Mouse (Mus musculus) liver, embryonic 11.5 days (tissue): ENCODE measurements around the gene Atp6v1a. TPM values are rescaled to one million over a fixed set of nuclear protein-coding genes. Genes with fewer than 3 reads are reported as not detected.

Experiments used
- ATAC-seq: fragments of 200-750 bp; cut with Nextera tagmentation; replicated peaks from 2 replicates; pipeline ENCODE4 v1.8.0; 2017; ENCODE audit warnings: moderate number of reproducible peaks, mild to moderate bottlenecking, moderate TSS enrichment, moderate library complexity; ENCODE audit not compliant: low FRiP score
- DNase-seq: peaks from one replicate; pipeline ENCODE4 v3.0.0-alpha.2; 2017; ENCODE audit warnings: low spot score
- H3K27ac ChIP-seq: fragments of 300-500 bp; sonication (generic); 2 replicates; pipeline ENCODE4 v1.5.1; 2014; ENCODE audit warnings: mild to moderate bottlenecking, low read depth, low read length, control low read depth
- H3K27me3 ChIP-seq: fragments of 300-500 bp; sonication (generic); replicated peaks from 2 replicates; pipeline ENCODE4 v1.6.1; 2014; ENCODE audit warnings: low read length, mixed read lengths; ENCODE audit not compliant: control insufficient read depth, insufficient read depth
- H3K36me3 ChIP-seq: fragments of 300-500 bp; sonication (generic); 2 replicates; pipeline ENCODE4 v1.6.1; 2014; ENCODE audit warnings: mild to moderate bottlenecking, low read length, moderate library complexity, mixed read lengths; ENCODE audit not compliant: control insufficient read depth, insufficient read depth
- H3K4me1 ChIP-seq: fragments of 300-500 bp; sonication (generic); replicated peaks from 2 replicates; pipeline ENCODE4 v1.6.1; 2014; ENCODE audit warnings: low read length, mixed read lengths; ENCODE audit not compliant: control insufficient read depth, insufficient read depth
- H3K4me2 ChIP-seq: fragments of 300-500 bp; sonication (generic); 2 replicates; pipeline ENCODE4 v1.6.1; 2014; ENCODE audit warnings: mild to moderate bottlenecking, control low read depth, moderate library complexity
- H3K4me3 ChIP-seq: fragments of 300-500 bp; sonication (generic); 2 replicates; pipeline ENCODE4 v1.5.1; 2014; ENCODE audit warnings: low read depth, low read length, control low read depth
- H3K9ac ChIP-seq: fragments of 300-500 bp; sonication (generic); 2 replicates; pipeline ENCODE4 v1.6.1; 2014; ENCODE audit warnings: low read depth, low read length, control low read depth
- H3K9me3 ChIP-seq: fragments of 300-500 bp; sonication (generic); 2 replicates; pipeline ENCODE4 v1.6.1; 2016; ENCODE audit warnings: low read length, inconsistent platforms, mixed read lengths; ENCODE audit not compliant: control insufficient read depth
- whole genome bisulfite sequencing: fragments of 180-500 bp; shearing (Covaris S2); extraction: QIAGEN DNeasy Blood & Tissue Kit; methylation state at CpG from one replicate; pipeline ENCODE4 v1.1.7; 2014; 5-methylcytosine and 5-hydroxymethylcytosine counted together
- polyA plus RNA-seq: library from polyadenylated mRNA; unstranded; fragments of >200 nt; fragmentation: Nextera tagmentation; extraction: Ambion mirVana; gene quantifications from 2 replicates; pipeline ENCODE4 v1.2.1, GENCODE M21; 2014

Atp6v1a gene
- polyA plus RNA-seq, 1 experiment from 2014 or later, result 49.7 TPM

- peaks cover 31% of the 10 kb centered on the region for H3K4me1 ChIP-seq
- H3K4me3 ChIP-seq, result peak overlapping the region; percentile 95
- DNase-seq (no peak), ATAC-seq (no peak)
- WGBS, result 13% methylated on average over 7 of the region's 7 CpGs
- peak overlapping the region; percentile 97 for H3K27ac ChIP-seq
- 0 out of 2 replicates have a peak, but pooled peaks cover 4% of the 10 kb centered on the region for H3K36me3 ChIP-seq
- no peaks in the 10 kb centered on the region for H3K27me3 ChIP-seq
- peak overlapping the region; percentile 97 for H3K9ac ChIP-seq
- no peaks in the 10 kb centered on the region for H3K9me3 ChIP-seq
- peak overlapping the region; percentile 85 for H3K4me2 ChIP-seq
These were observed 34.5 kb upstream of the Atp6v1a start for GRCm38 (mm10) chr16:44173966-44174530.

- peak within 1 kb of the TSS; percentile 97 for H3K27ac ChIP-seq
- WGBS, result under 1% methylated on average over 45 of the region's 77 CpGs
- DNase-seq, result peak; percentile 73
These were observed 33.8 kb upstream of the Atp6v1a start, which contains the start of gene Usf3 for GRCm38 (mm10) chr16:44173155-44173941. Usf3 (plus strand) TSS chr16:44173246.

DNA sequence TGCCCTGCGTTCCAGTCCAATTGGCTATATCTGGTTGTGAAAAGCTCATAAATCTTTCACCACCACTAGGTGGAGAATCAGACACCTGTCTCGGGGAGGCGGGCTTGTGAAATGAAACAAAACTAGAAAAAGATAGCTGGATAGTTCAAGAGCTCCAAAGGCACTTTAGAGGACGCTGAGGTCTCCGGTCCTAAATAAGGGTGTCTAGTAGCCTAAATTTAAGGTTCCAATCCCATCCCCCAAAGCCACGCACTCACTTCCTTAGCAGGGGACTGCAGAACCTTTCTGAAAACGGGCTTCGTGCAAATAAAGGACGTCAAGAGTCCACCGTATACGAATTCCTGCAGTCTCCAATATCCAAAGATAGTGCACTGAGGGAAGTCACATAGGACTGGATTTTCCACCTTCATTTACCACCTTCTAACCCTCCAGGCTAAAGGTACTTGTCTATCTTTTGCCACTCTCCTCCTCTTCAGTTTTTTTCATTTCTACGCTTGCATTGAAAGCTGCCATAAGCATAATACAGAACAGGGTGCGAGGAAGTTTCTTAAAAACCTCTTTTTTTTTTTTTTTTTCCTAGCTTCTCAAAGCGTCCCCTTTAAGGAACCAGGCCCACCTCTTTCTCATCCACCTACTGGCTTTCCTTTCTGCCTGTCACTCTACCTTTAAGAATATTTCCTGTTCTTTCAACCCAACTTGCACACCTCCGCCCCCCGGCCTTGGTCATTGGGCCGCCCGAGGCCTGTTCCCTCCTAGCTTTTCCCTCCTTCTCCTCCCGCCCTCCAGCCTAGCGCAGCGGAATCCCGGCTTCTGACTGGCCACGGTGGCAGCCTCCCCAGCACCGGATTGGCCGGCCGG, 33.0 kb upstream of the Atp6v1a start:
- DNase-seq (peak; percentile 97), ATAC-seq (peak; percentile 98)
- Histone ChIP-seq H3K4me1 (peaks cover 21% of the 10 kb centered on the region), H3K27me3 (no peaks in the 10 kb centered on the region), H3K36me3 (no peaks in the 10 kb centered on the region), H3K27ac (peak overlapping the region; percentile 97), H3K9me3 (no peaks in the 10 kb centered on the region), H3K4me2 (peak overlapping the region; percentile 69), H3K9ac (peak overlapping the region; percentile 71), H3K4me3 (peak overlapping the region; percentile 95)
- under 1% methylated on average over 26 of the region's 26 CpGs for WGBS

More at GRCm38 (mm10) chr16:44173155-44173941, 33.8 kb upstream of the Atp6v1a start, which contains the start of gene Usf3:
- peak within 1 kb of the TSS; percentile 85 for H3K4me2 ChIP-seq
- H3K4me3 ChIP-seq, result peak within 1 kb of the TSS; percentile 95
- H3K4me1 ChIP-seq, result peaks cover 26% of the 10 kb centered on the region
- H3K9ac ChIP-seq, result peak within 1 kb of the TSS; percentile 97
- no peaks in the 10 kb centered on the region for H3K27me3 ChIP-seq
- peak; percentile 62 for ATAC-seq
- 0 out of 2 replicates have a peak, but pooled peaks cover 2% of the 10 kb centered on the region for H3K36me3 ChIP-seq
- H3K9me3 ChIP-seq, result no peaks in the 10 kb centered on the region

DNA sequence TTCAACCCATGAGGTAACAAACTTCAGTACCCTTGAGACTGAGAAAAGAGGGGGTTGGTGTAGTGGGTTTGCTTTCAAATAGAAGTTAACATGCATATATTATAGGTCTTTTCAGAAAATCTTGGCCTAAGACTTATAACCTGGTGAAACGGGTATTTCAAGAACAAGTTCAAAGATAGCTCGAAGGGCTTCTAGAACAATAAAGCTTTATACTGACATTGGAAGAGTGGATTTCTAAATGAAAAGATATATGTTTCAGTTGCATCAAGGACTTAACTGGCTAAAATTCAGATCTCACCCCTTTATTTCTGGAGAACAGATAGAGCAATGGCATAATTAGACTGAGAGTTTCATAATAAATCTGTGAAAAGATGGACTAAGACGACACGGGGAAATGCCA, 29.5 kb upstream of the Atp6v1a start:
- Histone ChIP-seq H3K4me3 (no peak overlapping the region), H3K36me3 (no peaks in the 10 kb centered on the region), H3K4me2 (no peak overlapping the region), H3K9ac (no peak overlapping the region), H3K27me3 (no peaks in the 10 kb centered on the region), H3K4me1 (no peaks in the 10 kb centered on the region), H3K27ac (no peak overlapping the region), H3K9me3 (no peaks in the 10 kb centered on the region)
- ATAC-seq (no peak), DNase-seq (no peak)
- WGBS, result 88% methylated on average over 4 of the region's 4 CpGs

GRCm38 (mm10) chr16:44165182-44165581, 25.7 kb upstream of the Atp6v1a start:
- 54% methylated on average over 3 of the region's 3 CpGs for WGBS
- H3K4me3 ChIP-seq, result no peak overlapping the region
- H3K9ac ChIP-seq, result no peak overlapping the region
- H3K9me3 ChIP-seq, result no peaks in the 10 kb centered on the region
- H3K4me1 ChIP-seq, result no peaks in the 10 kb centered on the region
- no peak overlapping the region for H3K4me2 ChIP-seq
- no peaks in the 10 kb centered on the region for H3K27me3 ChIP-seq
- no peak for DNase-seq
- H3K27ac ChIP-seq, result no peak overlapping the region
- H3K36me3 ChIP-seq, result no peaks in the 10 kb centered on the region
- 0 out of 2 replicates have a peak, but pooled peaks have one; percentile 35 for ATAC-seq

GRCm38 (mm10) chr16:44163831-44164230, 24.3 kb upstream of the Atp6v1a start:
- ATAC-seq, result no peak

DNA sequence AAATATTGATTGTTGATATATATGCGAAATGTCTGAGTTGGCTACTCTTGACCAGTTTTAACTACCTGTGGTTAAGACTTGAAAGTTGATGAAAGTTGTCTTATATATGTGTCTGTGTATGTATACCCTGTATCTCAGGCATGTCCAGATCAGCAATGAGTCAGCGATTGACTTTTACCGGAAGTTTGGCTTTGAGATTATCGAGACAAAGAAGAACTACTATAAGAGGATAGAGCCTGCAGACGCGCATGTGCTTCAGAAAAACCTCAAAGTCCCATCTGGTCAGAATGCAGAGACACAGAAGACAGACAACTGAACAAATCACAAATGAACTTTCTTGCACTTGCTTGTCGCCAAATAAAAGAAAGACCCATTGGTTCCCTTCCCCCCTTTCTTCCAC, 19.8 kb upstream of the Atp6v1a start:
- Histone ChIP-seq H3K4me3 (no peak overlapping the region), H3K36me3 (peaks cover 3% of the 10 kb centered on the region; the same call in 1 of the 2 replicates), H3K27me3 (no peaks in the 10 kb centered on the region), H3K4me2 (no peak overlapping the region), H3K4me1 (peaks cover 6% of the 10 kb centered on the region; the same call in 1 of the 2 replicates), H3K9me3 (no peaks in the 10 kb centered on the region), H3K9ac (no peak overlapping the region), H3K27ac (no peak overlapping the region)
- 58% methylated on average over 7 of the region's 7 CpGs for WGBS
- ATAC-seq (no peak), DNase-seq (no peak)

More at GRCm38 (mm10) chr16:44163831-44164230, 24.3 kb upstream of the Atp6v1a start:
- 83% methylated on average over 2 of the region's 2 CpGs for WGBS
- H3K27ac ChIP-seq, result no peak overlapping the region
- H3K9me3 ChIP-seq, result no peaks in the 10 kb centered on the region
- H3K4me2 ChIP-seq, result no peak overlapping the region
- H3K9ac ChIP-seq, result no peak overlapping the region
- H3K4me3 ChIP-seq, result no peak overlapping the region
- no peak for DNase-seq
- no peaks in the 10 kb centered on the region for H3K4me1 ChIP-seq
- no peaks in the 10 kb centered on the region for H3K27me3 ChIP-seq
- H3K36me3 ChIP-seq, result no peaks in the 10 kb centered on the region; the same call in 1 of the 2 replicates

GRCm38 (mm10) chr16:44154497-44155057, 15.1 kb upstream of the Atp6v1a start:
- 62% methylated on average over 6 of the region's 6 CpGs for WGBS
- Histone ChIP-seq H3K4me2 (no peak overlapping the region), H3K4me3 (no peak overlapping the region), H3K27ac (no peak overlapping the region), H3K9me3 (no peaks in the 10 kb centered on the region), H3K4me1 (peaks cover 10% of the 10 kb centered on the region), H3K9ac (no peak overlapping the region), H3K36me3 (peaks cover 3% of the 10 kb centered on the region; the same call in 1 of the 2 replicates), H3K27me3 (no peaks in the 10 kb centered on the region)
- DNase-seq, result no peak
- ATAC-seq, result no peak
